Comparison of ENCODE assay signal across 8 mouse cellular contexts in the genomic region with DNA sequence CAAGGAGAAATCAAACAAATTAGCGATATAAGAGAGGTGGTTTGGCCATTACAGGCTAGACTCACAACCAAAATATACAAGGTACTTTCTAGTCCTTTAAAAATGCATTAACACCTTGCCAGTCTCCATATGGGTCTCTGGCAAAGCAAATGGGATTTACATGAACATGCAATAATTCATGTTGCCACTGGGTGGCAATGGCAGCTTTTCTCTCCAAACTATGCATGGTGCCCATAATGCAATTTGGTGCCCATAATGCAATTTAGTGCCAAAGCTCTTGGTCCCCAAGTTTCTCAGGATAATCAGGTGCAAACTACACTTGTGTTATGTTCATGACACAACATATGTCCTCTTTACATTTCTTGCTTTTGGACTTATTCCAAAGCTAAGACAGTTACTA.
DNase-seq lines count a peak whose midpoint lies in the region; ATAC-seq and TF ChIP-seq lines count a peak whose summit lies in the region.

No protein-coding gene starts in this region.

- no peaks in the 10 kb centered on the region for H3K27me3 ChIP-seq in heart, adult 2 months (ENCODE audit: control insufficient read depth, insufficient read depth, low read length)
- H3K27me3 ChIP-seq in heart, embryonic 12.5 days (replicated peaks), result no peaks in the 10 kb centered on the region
- H3K27me3 ChIP-seq in CH12.LX (replicated peaks), result no peaks in the 10 kb centered on the region
- H3K27me3 ChIP-seq in midbrain, embryonic 10.5 days (ENCODE audit: low read depth, poor library complexity, severe bottlenecking), result no peaks in the 10 kb centered on the region

- in situ Hi-C loops in CH12.LX (cut with MboI; ENCODE audit: low pct_ligation_motif_present, low pct_unique_long_range_greater_than_20kb, low sequenced_read_pairs), result no loop called here

- TF ChIP-seq EP300 in heart, adult 2 months (IDR thresholded peaks at IDR 0.05; ENCODE audit: insufficient read depth, low read depth, low read length), result no peak
- no peak for TF ChIP-seq EP300 in CH12.LX (IDR thresholded peaks at IDR 0.05; ENCODE audit: low read length)

- intact Hi-C loops in heart, adult 2 months (cut with DNase I), result no loop called here

- no peak overlapping the region for H3K4me2 ChIP-seq in heart, embryonic 12.5 days
- no peak overlapping the region for H3K4me2 ChIP-seq in CH12.LX (ENCODE audit: insufficient read depth, low read depth, poor library complexity, severe bottlenecking)

- WGBS in heart, adult 2 months, result 6% methylated on average over 1 of the region's 1 CpGs
- WGBS in heart, embryonic 12.5 days, result 8% methylated on average over 1 of the region's 1 CpGs
- WGBS in midbrain, embryonic 10.5 days, result 13% methylated on average over 1 of the region's 1 CpGs

- peak; percentile 77 for TF ChIP-seq CTCF in heart, adult 2 months (IDR thresholded peaks at IDR 0.05)
- peak; percentile 46 to 75 for TF ChIP-seq CTCF in CH12.LX (conservative IDR thresholded peaks at IDR 0.05 in 1 of 2, IDR thresholded peaks at IDR 0.05 in 1 of 2; ENCODE audit: low read depth in 2 of 2, low read length in 2 of 2)

- H3K79me2 ChIP-seq in heart, adult 2 months (replicated peaks; ENCODE audit: control insufficient read depth, insufficient read depth, low read length), result no peaks in the 10 kb centered on the region
- no peaks in the 10 kb centered on the region for H3K79me2 ChIP-seq in CH12.LX (replicated peaks; ENCODE audit: control insufficient read depth, extremely low read depth, insufficient read depth, poor library complexity, severe bottlenecking)

- ATAC-seq in heart, embryonic 12.5 days (ENCODE audit: insufficient number of reproducible peaks, low FRiP score), result no peak
- peak; percentile 72 for ATAC-seq in granulocyte monocyte progenitor cell, adult 5-6 weeks (replicated peaks; ENCODE audit: poor library complexity, severe bottlenecking)

- no peak for TF ChIP-seq POLR2A in heart, adult 2 months (IDR thresholded peaks at IDR 0.05; ENCODE audit: insufficient read depth, low read depth, low read length)
- no peak for TF ChIP-seq POLR2A in CH12.LX (IDR thresholded peaks at IDR 0.05; ENCODE audit: low read depth, low read length)

- no peak overlapping the region for H3K9ac ChIP-seq in heart, adult 2 months (ENCODE audit: low read depth, low read length)
- H3K9ac ChIP-seq in heart, embryonic 12.5 days, result no peak overlapping the region
- no peak overlapping the region for H3K9ac ChIP-seq in CH12.LX (ENCODE audit: insufficient read depth, low read depth)

- no peaks in the 10 kb centered on the region for H3K36me3 ChIP-seq in heart, adult 2 months (ENCODE audit: control insufficient read depth, insufficient read depth, low read length)
- no peaks in the 10 kb centered on the region for H3K36me3 ChIP-seq in heart, embryonic 12.5 days
- no peaks in the 10 kb centered on the region for H3K36me3 ChIP-seq in CH12.LX (replicated peaks in 1 of 2; ENCODE audit: control insufficient read depth in 1 of 2, insufficient read depth in 1 of 2, low read length in 1 of 2)
- H3K36me3 ChIP-seq in midbrain, embryonic 10.5 days, result no peaks in the 10 kb centered on the region

- peak in 1 of 2 experiments; percentile 4 for DNase-seq in heart, adult 2 months
- DNase-seq in CH12.LX (ENCODE audit: extremely low read depth), result peak; percentile 62
- peak; percentile 5 for DNase-seq in cerebellum, adult 9-10 months
- DNase-seq in layer of hippocampus, postnatal 10 days (ENCODE audit: low spot score in 2 of 2), result peak; percentile 9 to 40
- DNase-seq in midbrain, embryonic 10.5 days (ENCODE audit: low spot score), result peak; percentile 27
- DNase-seq in thymus, postnatal 14 days, result peak; percentile 62

- H3K9me3 ChIP-seq in heart, embryonic 12.5 days (replicated peaks), result no peaks in the 10 kb centered on the region
- H3K9me3 ChIP-seq in CH12.LX (replicated peaks; ENCODE audit: low read length), result no peaks in the 10 kb centered on the region
- no peaks in the 10 kb centered on the region for H3K9me3 ChIP-seq in midbrain, embryonic 10.5 days (replicated peaks)

- peak; percentile 89 for TF ChIP-seq RAD21 in CH12.LX (IDR thresholded peaks at IDR 0.05; ENCODE audit: low read depth, low read length)

- no peaks in the 10 kb centered on the region for H3K4me1 ChIP-seq in heart, adult 2 months (ENCODE audit: control insufficient read depth, insufficient read depth, low read length)
- no peaks in the 10 kb centered on the region for H3K4me1 ChIP-seq in heart, embryonic 12.5 days (replicated peaks)
- H3K4me1 ChIP-seq in CH12.LX (ENCODE audit: control insufficient read depth in 1 of 2, insufficient read depth in 2 of 2), result no peaks in the 10 kb centered on the region
- no peaks in the 10 kb centered on the region for H3K4me1 ChIP-seq in midbrain, embryonic 10.5 days

- dilution Hi-C loops in CH12.LX (cut with MboI; ENCODE audit: extremely low pct_ligation_motif_present, extremely low pct_unique_long_range_greater_than_20kb, low sequenced_read_pairs), result no loop called here

- no peak overlapping the region for H3K27ac ChIP-seq in heart, adult 2 months
- H3K27ac ChIP-seq in heart, embryonic 12.5 days (ENCODE audit: poor library complexity, severe bottlenecking), result no peak overlapping the region
- H3K27ac ChIP-seq in CH12.LX (ENCODE audit: insufficient read depth, low read depth), result no peak overlapping the region
- H3K27ac ChIP-seq in midbrain, embryonic 10.5 days (replicated peaks), result no peak overlapping the region

- no peak overlapping the region for H3K4me3 ChIP-seq in heart, adult 2 months
- no peak overlapping the region for H3K4me3 ChIP-seq in heart, embryonic 12.5 days
- no peak overlapping the region for H3K4me3 ChIP-seq in CH12.LX (replicated peaks in 1 of 3; ENCODE audit: low read depth in 2 of 3, low read length in 2 of 3, poor library complexity in 1 of 3)
- no peak overlapping the region for H3K4me3 ChIP-seq in midbrain, embryonic 10.5 days

TF ChIP-seq in CH12.LX, 34 proteins besides CTCF, POLR2A, EP300 and RAD21:
- TF ChIP-seq ZC3H11A (IDR thresholded peaks at IDR 0.05; ENCODE audit: low read depth, low read length) (0 out of 2 replicates have a peak, but pooled peaks have one; percentile 15), IRF4 (IDR thresholded peaks at IDR 0.05; ENCODE audit: low read depth, low read length) (no peak), SMC3 (IDR thresholded peaks at IDR 0.05; ENCODE audit: low read depth, low read length) (peak; percentile 75)
